Mouse (Mus musculus) thymus, adult 2 months (tissue): ENCODE measurements around the gene Pdia6.

Experiments
- CTCF ChIP-seq: fragments of 200-500 bp; IDR thresholded peaks from 2 replicates; pipeline ENCODE4 v1.5.1; 2012; ENCODE audit warnings: mild to moderate bottlenecking, control low read depth, low read length, moderate library complexity, borderline replicate concordance; ENCODE audit not compliant: control insufficient read depth, poor library complexity, insufficient read depth; ENCODE audit errors: extremely low read depth
- POLR2A ChIP-seq: fragments of 200-500 bp; IDR thresholded peaks from 2 replicates; pipeline ENCODE4 v1.6.1; 2012; ENCODE audit warnings: mild to moderate bottlenecking, low read length, control low read depth, moderate library complexity; ENCODE audit not compliant: control insufficient read depth, poor library complexity, insufficient read depth; ENCODE audit errors: extremely low read depth

DNA sequence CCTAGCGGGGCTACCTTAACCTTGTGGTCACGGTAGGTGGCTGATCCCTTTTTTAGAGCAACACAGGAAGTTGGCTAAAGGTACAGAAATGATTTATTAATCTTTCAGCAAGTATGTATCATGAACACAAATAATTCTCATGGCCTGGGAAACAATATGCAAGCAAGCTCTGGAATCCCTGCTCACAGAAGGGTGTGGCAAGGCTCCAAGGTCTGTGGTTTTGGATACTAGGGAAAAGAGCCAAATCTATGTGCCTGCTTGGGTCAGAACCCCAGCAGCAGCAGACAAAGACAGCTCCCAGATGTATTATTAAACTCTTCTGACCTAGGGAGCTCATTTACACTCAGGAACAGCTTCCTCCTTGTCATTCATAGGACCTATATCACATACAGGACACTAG is 22.7 kb downstream of the Pdia6 start:
- TF ChIP-seq POLR2A: no peak
- no peak for TF ChIP-seq CTCF
